Mouse (Mus musculus): ENCODE results near the gene Miox.

Miox gene

GRCm38 (mm10) chr15:89315190-89315731, 18.9 kb upstream of the Miox start, which contains the start of gene Sbf1:
Gene Sbf1 (minus strand): TSS chr15:89315311.
- DNase-seq (ENCODE audit: low spot score) = peak; percentile 99

- no peak for DNase-seq (ENCODE audit: low spot score)
These were observed 18.1 kb upstream of the Miox start for GRCm38 (mm10) chr15:89316146-89316545.

DNA sequence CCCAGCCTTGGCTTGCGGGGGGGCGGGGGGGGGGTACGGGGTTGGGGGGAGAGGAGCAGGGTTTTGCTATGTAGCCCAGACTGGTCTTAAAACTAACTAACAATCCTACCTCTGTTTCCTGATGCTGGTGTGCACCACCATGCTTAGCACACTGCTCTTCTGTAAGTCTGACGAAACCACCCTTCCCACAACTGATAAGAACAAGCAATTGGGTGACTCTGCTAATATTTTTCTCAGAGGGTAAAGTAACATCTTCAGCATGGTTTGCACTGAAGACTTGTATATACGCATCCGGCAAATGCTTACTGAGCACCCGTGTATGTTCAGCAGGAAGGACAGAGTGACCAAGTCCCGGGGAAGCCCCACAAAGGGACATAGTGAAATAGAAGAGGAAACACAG, 12.9 kb upstream of the Miox start:
- no peak for DNase-seq (ENCODE audit: low spot score)

DNA sequence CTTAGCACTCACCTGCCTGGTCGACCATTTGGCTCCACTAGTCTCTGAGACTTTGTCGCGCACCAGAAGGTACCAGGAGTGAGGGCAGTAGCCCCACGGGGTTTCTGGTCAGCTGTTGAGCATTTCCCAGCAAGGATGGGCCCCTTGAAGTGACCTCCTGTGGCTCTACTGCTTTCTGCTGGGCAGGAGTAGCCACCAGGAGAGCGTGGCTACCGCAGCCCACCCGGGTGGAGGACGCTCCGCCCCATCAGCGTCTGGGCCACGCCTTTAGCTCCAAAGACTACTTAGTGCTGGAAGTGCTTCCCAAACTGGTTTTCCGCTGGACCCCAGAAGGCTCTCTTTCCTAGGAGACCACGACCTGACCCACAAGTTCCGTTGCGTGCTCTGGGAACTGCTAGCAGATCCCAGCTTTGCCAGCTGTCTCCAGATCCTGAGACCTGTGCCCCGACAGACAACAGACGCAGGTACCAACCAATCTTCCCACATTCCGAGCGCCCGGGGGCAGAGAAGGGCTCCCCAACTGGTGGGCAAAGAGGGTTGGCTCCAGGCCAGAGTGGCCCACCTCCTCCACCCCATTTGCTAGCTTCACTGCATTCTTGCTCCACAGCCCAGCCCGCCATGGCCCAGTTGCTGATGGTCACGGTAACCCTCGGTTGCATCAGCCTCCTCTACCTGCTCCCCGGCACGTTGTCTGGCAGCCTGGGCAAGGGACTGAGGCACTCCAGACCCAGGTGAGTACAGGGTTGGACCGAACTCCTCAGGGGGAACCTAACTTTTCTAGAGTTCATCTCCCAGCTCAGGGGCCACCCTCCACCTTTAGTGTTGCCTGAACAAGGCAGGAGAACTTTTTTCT, 11.3 kb upstream of the Miox start, which contains the start of gene Adm2:
Gene Adm2 (plus strand): TSS at position 51 of the 853 bp plus-strand sequence.
- peak; percentile 43 for DNase-seq (ENCODE audit: low spot score)

GRCm38 (mm10) chr15:89323656-89324055, 10.5 kb upstream of the Miox start:
- DNase-seq (ENCODE audit: low spot score) = no peak

DNA sequence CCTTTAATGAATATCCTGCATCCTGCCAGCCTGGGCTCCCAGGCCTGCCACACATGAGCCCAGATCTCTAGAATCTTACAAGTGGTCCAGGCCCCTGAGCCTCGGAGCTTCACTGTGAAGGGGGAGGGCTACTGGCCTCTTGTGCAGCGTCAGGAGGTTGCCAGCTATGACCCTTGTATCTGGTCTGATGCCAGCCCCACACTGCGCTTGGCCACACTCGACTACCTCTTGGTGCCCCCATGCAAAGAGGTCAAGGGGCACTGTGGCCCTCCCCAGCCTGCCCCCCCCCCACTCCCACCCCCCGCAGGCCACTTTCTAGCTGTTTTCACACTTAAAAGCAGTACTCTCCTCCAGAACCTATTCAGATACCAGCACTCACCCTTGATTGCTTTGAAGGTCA, 7.8 kb upstream of the Miox start:
- DNase-seq (ENCODE audit: low spot score) = no peak

DNA sequence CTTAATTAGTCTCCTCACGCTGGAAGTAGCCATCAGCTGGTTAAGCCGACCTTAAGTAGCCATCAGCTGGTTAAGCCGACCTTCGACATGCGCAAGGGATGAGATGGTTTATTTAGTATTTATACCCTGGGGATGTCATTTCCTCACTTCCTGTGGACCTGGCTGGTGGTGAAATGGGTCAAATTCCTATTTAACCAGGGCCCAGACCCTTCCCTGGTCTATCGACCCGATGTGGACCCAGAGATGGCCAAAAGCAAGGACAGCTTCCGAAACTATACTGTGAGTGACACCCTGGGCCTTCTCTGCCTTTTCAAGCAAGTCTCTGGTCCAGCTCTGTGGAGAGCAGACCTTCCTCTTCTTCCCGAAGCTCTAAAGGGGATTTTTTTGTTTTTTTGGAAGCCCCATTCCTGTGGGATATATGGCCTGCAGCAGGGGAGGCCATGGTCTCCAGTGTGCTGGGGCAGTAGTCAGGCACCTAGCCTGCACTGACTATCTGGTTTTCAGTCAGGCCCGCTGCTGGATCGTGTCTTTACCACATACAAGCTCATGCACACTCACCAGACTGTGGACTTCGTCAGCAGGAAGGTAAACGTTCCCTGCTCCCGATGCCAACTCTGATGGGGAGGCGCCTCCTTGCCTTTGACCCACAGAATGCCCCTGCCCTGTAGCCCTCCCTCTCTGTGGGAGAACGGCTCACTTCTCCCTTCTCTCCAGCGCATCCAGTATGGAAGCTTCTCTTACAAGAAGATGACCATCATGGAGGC, 758 bp downstream of the Miox start:
- no peak for DNase-seq (ENCODE audit: low spot score)

DNA sequence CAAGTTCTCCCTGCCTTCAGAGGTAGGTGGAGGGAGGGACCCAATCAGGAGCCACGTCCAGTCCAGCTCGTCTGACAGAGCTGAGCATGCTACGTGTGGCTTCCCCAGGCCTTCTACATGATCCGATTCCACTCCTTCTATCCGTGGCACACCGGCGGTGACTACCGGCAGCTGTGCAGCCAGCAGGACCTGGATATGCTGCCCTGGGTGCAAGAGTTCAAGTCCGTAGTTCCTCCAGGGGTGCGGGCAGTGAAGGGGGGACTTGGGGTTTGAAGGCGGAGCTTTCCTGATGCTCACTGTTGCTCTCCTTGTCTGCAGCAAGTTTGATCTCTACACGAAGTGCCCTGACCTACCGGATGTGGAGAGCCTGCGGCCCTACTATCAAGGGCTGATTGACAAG, 2.2 kb downstream of the Miox start:
- DNase-seq (ENCODE audit: low spot score) = no peak

DNA sequence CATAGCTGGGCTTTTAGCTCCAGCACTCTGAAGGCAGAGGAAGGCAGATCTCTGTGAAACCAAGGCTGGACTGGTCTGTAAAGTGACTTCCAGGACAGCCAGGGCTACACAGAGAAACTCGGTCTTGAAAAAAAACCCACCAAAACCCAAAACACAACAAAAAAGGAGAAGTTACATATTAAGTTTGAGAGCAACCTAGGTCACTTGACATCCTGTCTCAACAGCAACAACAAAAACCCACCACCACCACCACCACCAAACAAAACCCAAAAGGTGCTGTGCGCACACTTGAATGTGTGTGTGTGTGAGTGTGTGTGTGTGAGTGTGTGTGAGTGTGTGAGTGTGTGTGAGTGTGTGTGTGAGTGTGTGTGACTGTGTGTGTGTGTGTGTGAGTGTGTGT, 5.5 kb downstream of the Miox start:
- DNase-seq (ENCODE audit: low spot score) = no peak

DNA sequence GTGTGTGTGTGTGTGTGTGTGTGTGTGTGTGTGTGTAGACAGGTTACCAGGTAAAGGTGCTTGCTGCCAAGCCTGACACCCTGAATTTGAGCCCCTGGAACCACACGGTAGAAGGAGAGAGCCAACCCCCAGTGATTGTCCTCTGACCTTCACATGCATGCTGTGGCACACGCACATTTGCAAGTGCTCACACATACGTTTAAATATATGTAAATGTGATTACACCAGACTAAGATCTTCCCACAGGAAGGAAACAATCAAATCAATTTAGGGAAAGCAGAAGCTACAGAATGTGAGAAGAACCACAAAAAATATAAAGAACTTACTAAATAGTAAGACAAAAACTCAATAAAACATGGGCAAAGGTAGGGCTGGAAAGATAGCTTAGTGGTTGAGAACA, 5.9 kb downstream of the Miox start:
- no peak for DNase-seq (ENCODE audit: low spot score)

DNA sequence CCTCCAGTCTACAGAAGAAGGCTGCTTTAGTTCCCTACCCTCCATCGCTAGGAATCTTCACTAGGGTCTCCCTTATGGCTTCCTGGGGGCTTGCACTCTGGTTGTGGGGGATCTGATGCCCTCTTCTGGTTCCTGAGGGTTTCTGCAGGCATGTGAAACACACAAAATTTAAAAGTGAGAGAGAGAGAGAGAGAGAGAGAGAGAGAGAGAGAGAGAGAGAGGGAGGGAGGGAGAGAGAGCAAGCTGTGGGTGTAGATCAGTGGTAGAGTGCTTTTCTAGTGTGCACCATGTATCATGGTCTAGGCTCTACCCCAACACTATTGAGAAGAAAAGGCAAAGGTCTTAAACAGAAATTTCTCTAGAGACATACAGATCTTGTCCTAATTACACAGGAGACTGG, 7.5 kb downstream of the Miox start:
- no peak for DNase-seq (ENCODE audit: low spot score)

DNA sequence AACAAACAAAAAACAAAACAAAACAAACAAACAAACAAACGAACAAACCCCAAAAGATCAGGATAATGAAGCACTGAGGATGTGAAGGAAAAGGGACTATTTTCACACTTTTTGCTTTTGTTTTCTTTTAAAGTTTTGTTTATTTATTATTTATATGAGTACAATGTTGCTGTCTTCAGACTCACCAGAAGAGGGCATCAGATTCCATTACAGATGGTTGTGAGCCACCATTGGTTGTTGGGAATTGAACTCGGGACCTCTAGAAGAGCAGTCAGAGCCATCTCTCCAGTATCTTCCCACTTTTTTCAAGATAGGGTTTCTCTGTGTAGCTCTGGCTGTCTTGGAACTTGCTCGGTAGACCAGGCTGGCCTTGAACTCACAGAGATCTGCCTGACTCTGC, 9.1 kb downstream of the Miox start:
- no peak for DNase-seq (ENCODE audit: low spot score)

- no peak for DNase-seq (ENCODE audit: low spot score)
These were observed 16.2 kb downstream of the Miox start for GRCm38 (mm10) chr15:89350447-89350846.

DNA sequence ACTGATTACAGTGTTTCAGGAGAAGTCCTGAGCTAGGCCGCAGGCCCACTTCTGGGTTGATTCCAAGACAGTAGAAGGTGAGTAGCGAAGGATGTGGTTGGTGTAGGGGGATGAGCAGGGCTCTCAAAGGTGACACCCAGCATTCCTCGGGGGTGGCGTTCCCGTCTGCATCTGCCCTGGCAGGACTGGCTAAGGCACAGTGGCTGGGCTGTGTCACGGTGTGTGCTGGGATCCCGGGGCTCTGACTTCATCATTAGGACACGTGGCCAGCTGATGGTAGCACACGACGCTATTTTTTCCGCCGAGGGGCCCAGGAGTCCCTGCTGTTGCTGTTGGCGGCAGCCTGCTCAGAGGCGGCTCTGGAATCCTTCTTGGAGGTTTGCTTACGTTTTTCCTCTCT, 17.1 kb downstream of the Miox start:
- no peak for DNase-seq (ENCODE audit: low spot score)

DNA sequence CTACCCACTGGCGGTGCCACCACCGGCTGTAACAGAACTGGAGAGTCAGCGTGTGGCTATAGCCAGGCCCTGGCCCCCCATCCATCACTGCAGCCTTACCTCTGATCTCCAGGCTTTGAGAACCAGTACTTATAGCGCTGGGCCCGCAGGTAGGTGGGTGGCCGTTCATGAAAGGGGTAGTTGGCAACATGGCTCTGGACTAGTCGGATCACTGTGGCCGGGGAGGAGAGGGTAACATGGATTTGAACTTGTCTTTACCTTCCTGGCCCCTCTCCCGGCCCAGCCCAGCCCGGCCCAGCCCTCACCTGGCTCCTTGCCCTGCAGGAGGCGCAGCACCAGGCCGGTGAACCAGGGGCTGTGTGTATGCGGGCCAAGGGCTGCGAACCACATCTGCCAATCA, 17.9 kb downstream of the Miox start:
- no peak for DNase-seq (ENCODE audit: low spot score)

GRCm38 (mm10) chr15:89352795-89353194, 18.6 kb downstream of the Miox start:
- no peak for DNase-seq (ENCODE audit: low spot score)

GRCm38 (mm10) chr15:89353837-89354236, 19.6 kb downstream of the Miox start:
- DNase-seq (ENCODE audit: low spot score) = no peak

DNA sequence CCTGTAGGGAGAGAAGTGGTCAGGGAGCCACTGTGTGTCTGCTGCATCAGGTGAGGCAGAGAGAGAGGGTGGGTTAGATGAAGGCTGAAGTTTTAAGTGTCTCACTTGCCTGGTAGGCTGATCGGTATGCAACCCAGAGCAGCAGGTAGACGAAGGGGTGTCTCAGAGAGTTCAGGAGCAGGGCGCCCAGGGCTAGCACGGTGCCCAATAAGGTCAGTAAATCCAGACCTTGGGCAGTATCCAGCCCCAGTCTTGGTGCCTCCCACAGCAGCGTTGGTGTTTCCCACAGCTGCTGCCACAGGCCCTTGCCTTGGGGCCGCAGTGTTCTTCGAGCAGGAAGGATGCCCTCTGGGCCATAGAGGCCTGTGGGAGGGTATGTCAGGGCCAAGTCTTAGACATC, 20.3 kb downstream of the Miox start:
- peak; percentile 49 for DNase-seq (ENCODE audit: low spot score)

DNA sequence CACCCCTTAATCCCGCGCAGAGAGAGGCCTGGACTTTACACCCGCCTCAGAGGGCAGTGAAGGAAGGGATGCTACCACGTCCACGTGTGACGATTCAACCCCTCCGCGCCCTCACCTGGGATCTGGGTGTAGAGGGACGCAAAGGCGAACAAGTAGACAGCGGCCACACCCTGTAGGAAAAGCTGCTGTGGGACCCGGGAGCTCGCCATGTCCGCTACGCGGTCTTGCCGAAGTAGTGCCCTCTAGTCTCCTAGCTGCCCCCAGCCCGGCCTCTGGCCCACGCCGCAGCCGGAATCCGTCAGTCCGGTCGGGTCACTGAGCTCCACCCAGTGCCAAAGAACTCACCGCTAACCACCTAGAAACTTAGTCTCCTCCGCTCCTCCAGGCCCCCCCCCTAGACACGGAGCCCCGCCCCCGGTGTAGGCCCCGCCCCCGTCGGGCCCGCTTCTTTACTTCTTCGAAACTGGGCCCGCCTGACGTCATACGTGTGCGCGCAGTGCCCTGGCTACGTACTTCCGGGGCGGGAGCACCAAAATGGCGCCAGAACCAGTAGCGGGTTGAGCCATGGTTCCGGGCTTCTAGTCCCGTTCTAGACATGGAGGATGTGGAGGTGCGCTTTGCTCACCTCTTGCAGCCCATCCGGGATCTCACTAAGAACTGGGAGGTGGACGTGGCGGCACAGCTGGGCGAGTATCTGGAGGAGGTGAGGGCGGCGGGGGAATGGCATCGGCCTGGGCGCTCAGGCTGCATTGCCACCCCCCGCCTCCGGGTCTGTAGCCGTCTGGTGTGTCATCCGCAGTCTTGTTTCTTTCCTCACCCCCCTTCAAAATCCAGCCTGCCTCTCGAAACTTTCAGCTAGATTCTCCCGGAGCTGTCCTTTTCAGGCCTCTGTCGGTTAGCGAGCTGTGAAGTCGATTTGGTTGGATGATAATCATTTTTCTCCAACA, 21.3 kb downstream of the Miox start, which contains the start of the genes Lmf2 and Ncaph2:
Gene Lmf2 (minus strand): TSS at position 419 of the 947 bp plus-strand sequence.
Gene Ncaph2 (plus strand): TSS at position 479 of the 947 bp plus-strand sequence.
- peak; percentile 98 for DNase-seq (ENCODE audit: low spot score)

GRCm38 (mm10) chr15:89356372-89356771, 22.2 kb downstream of the Miox start:
- DNase-seq (ENCODE audit: low spot score) = peak; percentile 94

DNA sequence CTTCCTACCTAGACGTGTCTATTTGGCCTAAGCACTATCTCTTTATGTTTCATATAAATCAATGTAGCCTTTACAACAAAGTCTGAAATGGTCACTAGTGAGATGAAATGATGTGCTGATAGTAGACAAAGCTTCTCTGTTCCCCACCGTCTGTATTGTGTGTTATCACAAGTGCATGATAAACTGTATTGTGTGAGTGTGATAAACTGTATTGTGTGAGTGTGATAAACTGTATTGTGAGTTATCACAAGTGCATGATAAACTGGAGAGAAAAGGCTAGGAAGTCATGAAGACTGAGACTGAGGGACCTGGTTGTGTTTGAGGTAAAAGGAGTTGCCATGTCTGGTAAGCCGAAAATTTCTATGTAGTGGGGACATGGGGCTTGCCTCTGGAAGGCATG, 24.6 kb downstream of the Miox start:
- no peak for DNase-seq (ENCODE audit: low spot score)

- no peak for DNase-seq (ENCODE audit: low spot score)
These were observed 28.9 kb downstream of the Miox start for GRCm38 (mm10) chr15:89363051-89363450.
